Mouse (Mus musculus) spleen, postnatal 10 days (tissue): ENCODE measurements at regions not wholly inside any gene's neighbourhood (a gene's known extent, or its start where the extent isn't known, plus 50 kb on each side); places are given as distances from the start of the nearest gene placed in this dataset.
"Not testable (repeated sequence)": the region's sequence is repeated elsewhere in the genome, so short reads cannot be mapped to it uniquely, and the experiment has no call there.

Experiments used
- DNase-seq, 2 experiments: peaks; one replicate each; pipeline ENCODE4 v3.0.0; 2021 to 2022; ENCODE audit warnings: low spot score in 2 of 2

DNA sequence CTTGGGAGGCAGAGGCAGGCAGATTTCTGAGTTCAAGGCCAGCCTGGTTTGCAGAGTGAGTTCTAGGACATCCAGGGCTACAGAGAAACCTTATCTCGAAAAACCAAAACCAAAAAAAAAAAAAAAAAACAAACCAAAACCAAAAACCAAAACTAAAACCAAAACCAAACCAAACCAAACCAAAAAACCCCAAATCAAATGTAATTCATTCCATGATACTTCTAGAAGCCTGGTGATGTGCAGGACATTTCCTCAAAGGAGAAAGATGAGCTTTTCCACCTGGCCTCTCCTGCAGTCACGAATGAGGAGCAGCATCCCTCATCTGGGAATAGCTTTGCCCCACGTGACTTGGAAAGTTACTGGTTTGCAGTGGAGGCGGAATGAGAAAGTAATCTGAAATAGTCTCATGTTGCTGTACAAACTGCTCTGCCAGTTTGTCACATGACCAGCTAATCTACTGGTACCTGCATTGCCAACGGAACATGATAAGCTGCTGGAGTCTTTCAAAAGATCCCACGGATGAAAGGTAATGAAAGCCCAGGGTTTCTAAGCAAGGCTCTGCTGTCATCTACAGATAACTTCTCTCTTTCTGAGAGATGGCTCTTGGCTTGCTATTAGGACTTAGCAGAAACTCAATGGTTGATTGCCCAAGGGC, 127.8 kb upstream of the Max start:
- no peak for DNase-seq

DNA sequence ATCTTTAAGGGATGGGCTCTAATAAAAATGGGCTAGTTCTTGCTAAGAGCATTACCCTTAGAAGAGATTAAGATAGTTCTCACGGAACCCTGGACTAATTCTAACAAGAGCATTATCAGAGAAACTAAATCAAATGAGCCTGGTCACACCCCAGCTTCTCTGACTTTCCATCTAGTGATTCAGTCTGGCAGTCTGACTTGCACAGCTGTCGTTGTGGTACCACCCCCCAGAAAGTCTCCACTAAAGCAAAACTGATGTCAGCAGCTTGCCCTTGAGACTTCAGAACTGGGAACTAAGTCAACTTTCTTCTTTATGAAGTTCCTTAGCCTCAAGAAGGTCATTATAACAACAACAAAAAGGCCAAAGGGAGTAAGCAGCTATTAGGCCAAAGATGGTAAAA, 126.5 kb upstream of the Max start:
- no peak for DNase-seq

DNA sequence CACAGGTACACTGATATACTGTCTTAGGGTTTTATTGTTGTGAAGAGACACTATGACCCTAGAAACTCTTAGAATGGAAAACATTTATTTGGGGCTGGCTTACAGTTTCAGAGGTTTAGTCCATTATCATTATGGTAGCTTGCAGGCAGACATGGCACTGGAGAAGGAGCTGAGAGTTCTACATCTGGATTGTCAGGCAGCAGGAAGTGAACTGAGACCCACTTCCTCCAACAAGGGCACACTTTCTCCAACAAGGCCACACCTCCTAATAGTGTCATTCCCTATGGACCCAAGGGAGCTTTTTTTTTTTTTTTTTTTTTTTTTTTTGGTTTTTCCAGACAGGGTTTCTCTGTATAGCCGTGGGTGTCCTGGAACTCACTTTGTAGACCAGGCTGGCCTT, 124.9 kb upstream of the Max start:
- DNase-seq, result not testable (repeated sequence)

DNA sequence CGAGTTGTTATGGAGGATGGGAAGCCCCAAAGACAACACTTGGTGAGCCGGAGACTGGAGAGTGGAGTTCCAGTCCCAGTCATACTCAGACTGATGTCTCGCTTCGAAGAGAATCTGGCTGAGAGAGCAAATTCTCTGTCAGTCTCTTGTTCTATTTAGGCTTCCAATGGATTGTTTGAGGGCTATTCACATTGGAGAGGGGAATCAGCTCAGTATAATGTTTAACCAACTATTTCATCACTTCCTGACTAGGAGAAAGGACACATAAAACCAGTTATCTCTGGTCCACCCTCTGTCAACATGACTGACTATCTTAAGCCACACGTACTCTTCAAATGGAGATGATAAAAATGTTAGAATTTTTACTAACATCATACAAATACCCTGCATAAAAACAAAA, 123.9 kb upstream of the Max start:
- DNase-seq, result no peak

DNA sequence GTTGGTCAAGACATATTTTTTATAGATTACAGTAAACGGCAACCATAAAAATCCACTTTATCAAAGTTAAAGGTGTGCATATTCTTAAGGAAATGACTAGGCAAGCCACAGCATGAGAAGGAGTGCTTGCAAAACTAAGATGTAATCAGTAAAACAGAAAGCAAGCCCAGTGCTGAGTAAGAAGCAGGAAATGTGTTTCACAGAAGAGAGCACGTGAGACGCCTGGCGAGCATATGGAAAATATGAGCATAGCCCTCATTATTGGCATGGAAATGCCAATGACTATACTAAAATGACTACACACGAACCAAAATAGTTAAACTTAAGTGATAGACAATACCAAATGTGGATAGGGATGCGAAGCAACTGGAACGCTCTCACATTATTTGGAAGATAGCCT, 123.2 kb upstream of the Max start:
- no peak for DNase-seq

DNA sequence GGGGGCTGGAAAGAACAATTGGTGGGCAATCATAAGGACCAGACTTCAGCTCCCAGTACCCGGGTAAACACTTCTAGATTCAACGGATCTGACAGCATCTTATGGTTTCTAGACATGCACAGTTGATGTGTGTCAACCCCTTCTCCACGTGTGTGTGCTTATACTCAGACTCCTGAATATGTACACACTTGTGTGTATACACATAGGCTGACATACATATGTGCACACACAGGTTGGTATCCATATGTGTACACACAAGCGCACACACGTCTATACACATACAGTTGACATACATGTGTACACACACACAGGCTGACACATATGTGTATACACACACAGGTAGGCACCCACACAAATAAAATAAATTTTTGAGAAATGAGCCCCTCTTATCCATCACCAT, 122.7 kb upstream of the Max start:
- DNase-seq, result no peak

DNA sequence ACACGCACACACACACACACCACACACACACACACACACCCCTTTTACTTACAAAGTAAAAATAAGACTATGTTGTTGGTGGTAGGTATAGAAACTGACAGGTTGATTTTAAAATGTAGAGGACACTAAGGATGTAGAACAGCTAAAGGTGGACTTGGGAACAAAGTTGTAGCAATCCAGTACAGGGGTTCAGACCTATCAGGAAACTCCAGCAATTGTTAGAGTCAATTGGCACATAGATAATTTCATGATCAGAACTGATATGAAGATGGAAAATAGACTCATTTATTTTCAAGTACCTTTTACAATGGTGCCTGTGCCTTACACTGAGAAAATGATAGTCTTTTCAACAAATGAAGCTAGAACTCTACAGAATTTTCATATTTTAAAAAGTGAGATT, 122.3 kb upstream of the Max start:
- no peak for DNase-seq

DNA sequence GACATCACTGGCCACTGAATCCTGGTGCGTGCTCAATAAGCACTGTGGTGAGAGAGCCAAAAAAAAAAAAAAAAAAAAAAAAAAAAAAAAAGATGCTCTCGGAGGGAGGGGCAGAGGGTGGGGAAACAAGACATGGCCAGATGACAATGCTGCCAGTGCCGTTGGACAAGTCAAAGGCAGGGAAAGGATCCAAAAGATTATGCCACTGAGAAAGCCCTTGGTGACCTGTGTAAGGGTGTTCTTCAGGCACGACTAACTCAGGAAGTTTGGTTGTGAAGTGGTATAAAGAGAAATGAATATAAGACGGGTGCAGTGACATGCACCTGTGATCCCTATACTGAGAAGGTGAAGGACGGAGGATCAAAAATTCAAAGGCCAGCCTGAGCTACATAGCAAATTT, 121.8 kb upstream of the Max start:
- no peak for DNase-seq

DNA sequence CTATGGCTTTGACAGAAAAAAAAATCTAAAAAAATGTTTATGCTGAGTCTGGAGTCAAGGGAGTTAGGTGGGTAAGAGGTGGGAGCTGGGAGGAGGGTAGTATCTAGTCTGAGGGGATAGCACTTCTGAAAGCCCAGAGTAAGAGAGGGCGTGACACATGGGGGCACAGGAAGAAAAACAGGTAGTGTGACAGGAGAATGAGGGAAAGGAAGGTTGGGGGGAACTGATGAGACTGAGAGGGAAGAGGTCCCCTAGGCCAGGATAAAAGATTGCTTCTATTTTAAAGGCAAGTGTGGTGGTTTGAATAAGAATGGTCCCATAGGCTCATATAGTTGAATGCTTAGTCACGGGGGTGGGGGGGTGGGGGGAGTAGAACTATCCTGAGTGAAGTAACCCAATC, 119.8 kb upstream of the Max start:
- no peak for DNase-seq

DNA sequence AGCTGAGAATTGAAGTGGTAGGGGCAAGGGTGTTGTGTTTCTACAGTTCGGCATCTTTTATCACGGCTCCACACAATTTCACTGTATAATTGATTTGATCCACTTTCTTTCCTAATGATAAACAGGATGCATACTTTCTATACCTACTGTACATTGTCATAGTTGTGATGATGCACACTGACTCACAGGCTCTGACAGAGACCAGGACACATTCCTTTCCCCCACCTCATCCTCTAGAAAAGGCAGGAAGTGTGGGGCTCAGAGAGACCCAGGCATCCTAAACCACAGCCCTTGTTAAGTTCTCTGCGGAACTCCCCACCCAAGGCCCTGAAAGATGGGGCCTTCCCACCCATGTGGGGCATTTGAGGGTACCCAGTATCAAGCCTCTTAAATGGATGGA, 117.5 kb upstream of the Max start:
- DNase-seq, result no peak

DNA sequence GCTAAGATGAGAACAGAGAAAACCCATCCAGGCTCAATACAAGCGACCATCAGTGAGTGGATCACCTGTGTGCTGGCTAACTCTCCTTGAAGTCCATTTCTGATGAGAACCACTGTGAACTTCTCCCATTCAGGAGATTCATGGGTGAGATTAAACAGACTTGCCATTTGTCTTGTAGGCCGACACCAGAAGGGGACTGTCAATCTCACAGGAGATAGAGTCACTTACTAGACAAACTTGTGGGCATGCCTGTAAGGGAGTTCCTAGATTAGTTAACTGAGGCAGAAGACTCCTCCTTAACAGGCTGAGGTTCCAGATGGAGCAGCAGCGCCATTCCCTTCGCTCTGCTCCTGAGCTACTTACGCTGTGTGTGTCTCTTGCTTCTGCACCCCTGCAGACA, 114.7 kb upstream of the Max start:
- DNase-seq, result no peak

DNA sequence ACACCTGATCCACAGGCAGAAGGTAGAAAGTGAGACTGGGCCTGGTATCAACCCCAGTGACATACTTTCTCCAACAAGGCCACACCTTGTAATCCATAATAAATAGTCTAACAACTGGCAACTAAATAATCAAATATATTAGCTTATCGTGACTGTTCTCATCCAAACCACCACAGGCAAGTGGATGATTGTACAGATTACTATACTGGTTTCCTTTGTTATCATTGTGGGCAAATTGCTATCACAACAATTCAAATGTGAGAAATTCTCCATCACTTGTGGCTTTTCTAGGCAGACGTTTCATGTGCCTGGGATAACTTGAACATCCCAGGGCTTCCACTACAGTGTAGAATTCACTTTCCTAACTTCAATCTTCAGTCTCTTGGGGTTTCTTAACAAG, 112.6 kb upstream of the Max start:
- DNase-seq, result no peak

DNA sequence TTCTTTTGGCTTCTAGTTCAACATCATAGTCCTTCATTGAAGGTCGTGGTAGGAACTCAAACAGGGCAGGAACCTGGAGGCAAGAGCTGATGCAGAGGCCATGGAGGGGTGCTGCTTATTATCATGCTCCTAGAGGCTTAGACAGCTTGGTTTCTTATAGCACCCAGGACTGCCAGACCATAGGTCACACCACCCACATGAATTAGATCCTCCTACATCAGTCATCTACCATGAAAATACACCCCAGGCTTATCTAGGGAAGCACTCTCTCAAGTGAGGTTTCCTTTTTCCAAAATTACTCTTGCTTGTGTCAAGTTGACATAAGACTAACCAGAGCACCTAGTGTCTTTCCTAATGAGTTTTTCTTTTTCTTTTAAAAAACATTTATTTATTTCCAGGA, 109.7 kb upstream of the Max start:
- no peak for DNase-seq

DNA sequence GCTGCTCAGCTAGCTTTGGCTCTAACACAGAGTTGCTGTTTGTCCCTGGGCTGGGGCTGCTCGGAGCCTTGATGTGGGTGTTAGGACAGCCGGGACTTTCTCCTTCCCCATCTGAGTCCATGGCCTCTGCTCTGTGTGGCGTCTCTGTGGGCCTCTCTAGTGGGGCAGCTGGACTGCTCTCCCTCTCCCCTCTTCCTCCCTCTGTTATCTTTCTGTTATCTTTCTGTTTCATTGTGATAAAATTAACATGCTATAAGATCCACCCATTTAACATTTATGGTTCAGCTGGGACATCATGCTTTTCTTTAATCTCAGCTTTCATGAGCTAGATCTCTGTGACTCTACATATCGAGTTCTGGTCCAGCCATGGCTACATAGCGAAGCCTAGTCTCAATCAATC, 105.9 kb upstream of the Max start:
- DNase-seq, result no peak

DNA sequence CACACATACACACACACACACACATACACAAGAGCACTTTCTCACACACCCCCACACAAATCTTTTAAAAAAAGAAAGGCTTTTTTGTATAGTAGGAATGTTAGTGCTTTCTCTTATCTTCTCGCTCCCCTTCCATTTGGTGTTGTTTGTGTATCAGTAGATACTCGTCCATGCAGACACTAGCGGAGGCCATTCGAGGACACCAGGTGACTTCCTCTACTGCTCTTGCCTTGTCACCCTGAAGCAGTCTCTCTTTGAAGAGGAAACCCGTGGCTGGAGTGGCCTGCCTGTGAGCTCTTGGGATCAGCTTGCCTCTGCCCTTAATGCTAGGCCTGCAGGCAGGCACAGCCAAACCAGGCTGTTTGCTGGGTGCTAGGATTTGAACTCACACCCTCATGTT, 105.1 kb upstream of the Max start:
- DNase-seq, result no peak

DNA sequence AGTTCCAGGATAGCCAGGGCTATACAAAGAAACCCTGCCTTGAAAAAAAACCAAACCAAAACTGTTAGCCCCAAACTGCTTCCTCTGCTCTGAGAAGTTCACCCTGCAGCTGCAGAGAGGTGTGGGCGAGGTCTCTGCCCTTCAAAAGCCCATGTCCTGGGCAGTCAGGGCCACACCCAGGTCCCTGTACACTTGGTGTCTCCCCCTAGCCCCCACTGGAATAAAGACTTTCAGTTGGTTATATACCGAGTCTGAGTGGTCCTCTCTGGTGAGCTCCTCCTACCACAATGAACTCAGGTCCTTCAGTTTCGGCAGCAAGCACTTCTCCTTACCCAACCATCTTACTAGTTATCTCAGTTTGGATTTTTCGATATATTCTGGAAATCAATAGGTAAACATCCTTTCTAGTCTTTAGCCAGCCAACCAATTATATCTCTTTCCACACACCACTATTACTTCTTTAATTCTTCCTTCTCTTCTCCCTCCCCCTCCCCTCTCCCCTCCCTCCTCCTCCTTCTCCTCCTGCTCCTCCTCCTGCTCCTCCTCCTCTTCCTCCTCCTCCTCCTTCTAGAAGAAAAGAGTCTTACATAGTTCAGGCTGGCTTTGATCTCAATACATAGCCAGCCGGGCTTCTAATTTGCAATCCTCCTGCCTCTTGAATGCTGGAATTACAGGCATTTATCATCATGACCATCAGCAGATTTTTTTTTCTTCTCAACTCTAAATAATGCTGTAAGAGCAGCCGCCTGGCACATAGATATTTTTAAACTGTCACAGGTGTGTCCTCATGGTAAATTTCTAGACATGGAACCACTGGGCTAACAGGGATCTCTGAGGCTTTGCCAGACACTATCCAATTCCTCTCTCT, 103.9 kb upstream of the Max start:
- DNase-seq, result no peak

DNA sequence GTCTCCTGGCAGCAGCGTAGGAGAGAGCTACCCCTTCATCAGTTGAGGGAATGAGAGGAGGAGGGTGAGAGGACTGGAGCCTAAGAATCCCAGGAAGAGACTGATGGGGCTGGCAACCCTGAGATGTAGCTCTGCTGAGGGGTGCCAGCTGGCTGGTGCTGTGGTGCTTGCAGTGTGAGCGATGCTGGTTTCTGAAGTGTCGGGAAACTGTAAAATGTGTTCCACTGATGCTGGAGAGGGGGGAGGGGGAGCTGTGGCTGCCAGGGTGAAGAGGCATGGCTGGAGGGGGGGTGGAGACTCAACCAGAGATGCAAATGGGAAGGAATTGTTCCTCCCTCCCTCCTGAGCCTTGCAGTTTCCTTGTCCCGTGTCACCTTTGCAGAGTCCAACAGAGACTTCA, 102.0 kb upstream of the Max start:
- DNase-seq, result no peak

DNA sequence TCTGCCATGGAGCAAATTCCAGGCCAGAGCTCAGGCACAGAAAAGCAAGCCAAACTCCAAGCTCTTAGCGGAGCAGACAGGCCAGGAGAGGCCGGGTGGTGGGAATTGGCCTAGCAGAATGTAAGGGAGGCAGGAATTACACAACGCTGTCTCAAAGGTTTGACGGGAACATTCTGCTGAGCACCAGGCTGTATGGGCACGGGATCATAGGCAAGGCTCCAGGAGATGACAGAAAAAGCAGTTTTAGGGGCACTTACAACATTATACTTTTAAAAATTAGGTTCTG, 99.5 kb upstream of the Max start:
- DNase-seq, result no peak

DNA sequence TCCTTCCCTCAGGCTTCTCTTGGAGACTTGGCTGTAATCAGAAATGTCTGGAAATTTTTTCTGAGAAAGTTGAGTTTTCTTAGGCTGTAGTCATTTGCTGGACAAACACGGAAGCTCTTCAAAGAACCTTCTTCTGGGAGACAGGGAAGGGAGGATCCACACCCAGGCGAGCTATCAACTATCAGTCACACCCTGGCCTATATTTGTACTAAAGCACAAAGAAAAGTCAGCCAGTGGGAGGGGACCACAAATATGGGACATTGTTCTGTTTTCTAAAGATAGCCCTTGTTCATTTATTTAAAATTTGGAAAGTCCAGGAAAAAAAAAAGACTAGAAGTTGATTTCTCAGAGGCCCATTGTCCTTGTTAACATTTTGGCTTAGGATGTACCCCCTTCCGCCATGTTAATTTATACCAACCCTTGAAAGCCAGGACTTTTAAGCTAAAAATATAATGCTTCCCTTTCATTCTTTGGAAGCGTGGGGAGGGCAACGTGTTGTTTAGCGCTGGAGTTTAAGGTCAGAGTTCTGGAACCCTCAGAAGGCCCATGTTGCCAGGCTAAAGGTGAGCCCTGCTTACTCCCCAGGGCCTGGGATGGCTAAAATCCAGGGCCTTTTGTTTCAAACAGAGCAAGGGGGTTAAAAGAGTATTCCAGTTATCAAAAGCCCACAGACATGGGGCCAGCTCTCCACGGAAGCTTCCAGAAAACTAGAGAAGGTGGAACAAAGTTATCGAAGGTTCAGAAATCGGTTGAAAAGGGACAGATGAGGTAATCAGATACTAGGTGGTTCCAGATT, 99.0 kb upstream of the Max start:
- no peak for DNase-seq

DNA sequence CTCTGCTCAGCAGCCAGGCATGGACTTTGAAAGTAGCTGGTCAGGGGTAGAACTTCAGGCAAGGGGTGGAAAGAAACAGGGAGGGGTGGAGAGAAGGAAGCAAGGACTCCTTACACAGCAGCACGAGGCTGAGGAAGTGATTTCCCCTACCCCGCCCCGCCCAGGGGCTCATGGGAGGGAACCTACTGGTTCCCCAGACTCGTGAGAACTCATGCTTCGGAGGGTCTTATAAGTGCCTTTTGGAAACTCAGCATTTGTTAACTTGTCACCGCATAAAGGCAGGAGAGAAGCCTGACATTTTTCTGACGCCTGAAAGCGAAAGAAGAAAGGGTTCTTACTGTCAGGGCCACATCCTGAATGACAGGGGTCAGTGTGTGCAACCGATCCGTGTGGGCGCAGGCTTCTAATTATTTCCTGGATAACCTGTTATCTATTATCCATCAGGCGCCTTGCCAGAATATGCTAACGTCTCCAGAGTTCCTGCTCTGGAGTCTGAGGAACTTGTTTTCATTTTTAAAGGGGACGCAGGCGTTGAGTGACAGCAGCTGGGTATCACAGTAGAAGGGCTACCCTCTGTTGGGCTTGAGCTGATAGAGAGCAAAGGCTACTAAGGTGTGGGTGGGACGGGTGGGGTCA, 98.2 kb upstream of the Max start:
- peak; percentile 27 to 59 for DNase-seq

DNA sequence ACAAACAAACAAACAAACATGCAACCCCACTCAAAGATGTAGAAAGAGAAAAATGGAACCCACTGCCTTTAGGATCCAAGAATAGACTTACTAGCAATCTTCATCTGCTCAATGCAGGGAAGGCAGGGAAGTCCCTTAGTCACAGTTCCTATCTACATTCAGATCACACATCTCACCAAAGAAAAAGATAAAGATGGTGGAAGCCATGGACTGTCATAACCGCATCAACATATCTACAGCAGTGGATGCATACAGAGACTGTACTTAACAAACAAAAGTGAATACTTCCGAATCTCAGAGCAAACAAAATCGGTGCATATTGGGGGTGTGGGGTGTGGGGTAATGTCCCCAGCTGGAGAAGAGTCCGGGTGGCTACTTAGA, 97.7 kb upstream of the Max start:
- no peak for DNase-seq

DNA sequence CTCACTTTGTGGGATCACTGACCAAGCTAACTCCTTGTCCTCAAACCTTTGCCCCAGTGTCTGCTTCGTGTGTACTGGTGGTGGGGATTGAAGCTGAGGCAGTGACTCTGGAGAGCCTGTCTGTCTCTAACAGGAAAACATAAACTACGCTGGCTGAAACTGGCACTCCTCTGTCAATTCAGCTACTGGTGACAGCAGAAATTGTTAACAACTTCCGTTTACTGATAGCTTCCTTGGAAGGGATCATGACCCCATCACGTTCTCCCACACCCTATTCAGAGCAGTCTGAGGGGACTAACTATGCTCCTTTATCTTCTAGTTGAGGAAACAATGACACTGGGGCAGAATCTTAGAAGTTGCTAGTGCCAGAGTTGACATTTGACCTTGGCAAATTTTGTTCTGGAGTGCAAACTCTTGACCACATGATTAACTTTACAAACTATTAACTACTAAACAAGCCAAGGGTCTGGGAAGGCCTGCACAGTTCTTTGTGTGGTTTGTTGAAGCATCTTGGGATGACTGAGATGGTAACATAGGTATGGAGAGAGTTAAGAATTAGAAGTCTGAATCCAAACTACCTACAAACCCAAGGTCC, 96.7 kb upstream of the Max start:
- DNase-seq, result no peak
